Mouse (Mus musculus) cerebellum, adult 2 months (tissue): ENCODE results near the gene Sarnp. TPM values are rescaled to one million over a fixed set of nuclear protein-coding genes. Genes with fewer than 3 reads are reported as not detected.
"Not testable (repeated sequence)": the region's sequence is repeated elsewhere in the genome, so short reads cannot be mapped to it uniquely, and the experiment has no call there.

Experiments
- DNase-seq, 2 experiments: peaks; one replicate each; pipeline ENCODE4 v3.0.0; 2021
- H3K27ac ChIP-seq: fragments of 200-500 bp; 2 replicates; pipeline ENCODE4 v1.5.1; 2012; ENCODE audit warnings: low read length, control low read depth, inconsistent platforms; ENCODE audit not compliant: insufficient read depth
- H3K27me3 ChIP-seq: fragments of 200-500 bp; 2 replicates; pipeline ENCODE4 v1.6.1; 2012; ENCODE audit warnings: inconsistent platforms, mild to moderate bottlenecking, low read length, moderate library complexity; ENCODE audit not compliant: control insufficient read depth, insufficient read depth
- H3K4me1 ChIP-seq: fragments of 200-500 bp; 2 replicates; pipeline ENCODE4 v1.6.1; 2011; ENCODE audit warnings: low read length; ENCODE audit not compliant: control insufficient read depth, insufficient read depth
- H3K4me3 ChIP-seq: fragments of 200-500 bp; replicated peaks from 2 replicates; pipeline ENCODE3; 2011; ENCODE audit warnings: mild to moderate bottlenecking, low read depth, low read length, control low read depth; ENCODE audit not compliant: insufficient read depth
- CTCF ChIP-seq: fragments of 200-500 bp; IDR thresholded peaks from 2 replicates; pipeline ENCODE4 v1.5.1; 2011; ENCODE audit warnings: low read depth, mild to moderate bottlenecking, control low read depth, low read length, moderate library complexity, borderline replicate concordance; ENCODE audit not compliant: insufficient read depth
- POLR2A ChIP-seq: fragments of 200-500 bp; IDR thresholded peaks from 2 replicates; pipeline ENCODE4 v1.6.1; 2011; ENCODE audit warnings: low read length, control low read depth, borderline replicate concordance; ENCODE audit not compliant: insufficient read depth
- WGBS: fragments of 180-500 bp; shearing (Covaris S2); methylation state at CpG from one replicate; pipeline ENCODE4 v1.1.7; 2018; 5-methylcytosine and 5-hydroxymethylcytosine counted together
- polyA plus RNA-seq: library from polyadenylated mRNA; depleted of rRNA; stranded (reverse); fragments of >200 nt; gene quantifications from 2 replicates; pipeline ENCODE4 v1.2.3, GENCODE M21; 2012

Sarnp gene
- polyA plus RNA-seq, 1 experiment: 60.2 TPM

DNA sequence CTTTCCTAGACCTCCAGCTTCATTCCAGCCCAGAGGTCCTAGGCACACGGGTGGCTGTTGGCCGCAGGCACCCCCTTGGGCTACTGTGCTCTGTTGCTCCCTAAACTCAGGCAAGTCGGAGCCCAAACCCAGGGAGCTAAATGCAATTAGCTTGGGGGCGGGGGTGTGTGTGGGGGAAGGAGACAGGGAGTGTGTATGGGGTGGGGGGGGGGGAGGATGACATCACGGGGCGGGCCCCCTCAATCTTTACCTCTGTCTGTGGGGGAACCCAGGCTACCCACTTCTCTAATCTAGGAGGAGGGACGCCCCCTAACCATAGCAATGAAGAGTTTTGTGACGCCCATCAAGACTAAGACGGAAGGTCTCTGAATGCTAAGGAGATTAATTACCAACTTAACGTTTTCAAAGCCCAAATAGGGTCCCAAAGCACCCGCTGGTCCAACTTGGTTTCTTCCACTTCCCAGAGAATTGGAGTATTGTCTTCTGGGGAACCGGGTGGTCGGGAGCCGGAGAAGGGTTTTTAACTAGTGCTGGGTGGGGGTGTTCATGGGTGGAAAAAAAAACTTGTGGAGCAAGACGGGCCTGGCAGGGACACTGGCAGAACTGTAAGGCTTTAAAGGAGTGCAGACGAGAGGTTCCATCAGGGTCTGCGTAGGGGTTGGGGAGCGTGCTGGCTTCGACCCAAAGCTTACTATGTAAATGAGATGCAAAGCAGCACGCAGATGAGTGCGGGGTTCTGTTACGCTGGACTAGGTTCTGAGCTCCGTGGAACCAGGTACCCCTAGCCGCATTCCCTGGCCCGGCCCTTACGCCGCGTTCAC, 12.7 kb upstream of the Sarnp start, which contains the start of gene Tmem198b:
Gene Tmem198b (minus strand): TSS at position 100 of the 821 bp plus-strand sequence.
- under 1% methylated on average over 28 of the region's 28 CpGs for WGBS

DNA sequence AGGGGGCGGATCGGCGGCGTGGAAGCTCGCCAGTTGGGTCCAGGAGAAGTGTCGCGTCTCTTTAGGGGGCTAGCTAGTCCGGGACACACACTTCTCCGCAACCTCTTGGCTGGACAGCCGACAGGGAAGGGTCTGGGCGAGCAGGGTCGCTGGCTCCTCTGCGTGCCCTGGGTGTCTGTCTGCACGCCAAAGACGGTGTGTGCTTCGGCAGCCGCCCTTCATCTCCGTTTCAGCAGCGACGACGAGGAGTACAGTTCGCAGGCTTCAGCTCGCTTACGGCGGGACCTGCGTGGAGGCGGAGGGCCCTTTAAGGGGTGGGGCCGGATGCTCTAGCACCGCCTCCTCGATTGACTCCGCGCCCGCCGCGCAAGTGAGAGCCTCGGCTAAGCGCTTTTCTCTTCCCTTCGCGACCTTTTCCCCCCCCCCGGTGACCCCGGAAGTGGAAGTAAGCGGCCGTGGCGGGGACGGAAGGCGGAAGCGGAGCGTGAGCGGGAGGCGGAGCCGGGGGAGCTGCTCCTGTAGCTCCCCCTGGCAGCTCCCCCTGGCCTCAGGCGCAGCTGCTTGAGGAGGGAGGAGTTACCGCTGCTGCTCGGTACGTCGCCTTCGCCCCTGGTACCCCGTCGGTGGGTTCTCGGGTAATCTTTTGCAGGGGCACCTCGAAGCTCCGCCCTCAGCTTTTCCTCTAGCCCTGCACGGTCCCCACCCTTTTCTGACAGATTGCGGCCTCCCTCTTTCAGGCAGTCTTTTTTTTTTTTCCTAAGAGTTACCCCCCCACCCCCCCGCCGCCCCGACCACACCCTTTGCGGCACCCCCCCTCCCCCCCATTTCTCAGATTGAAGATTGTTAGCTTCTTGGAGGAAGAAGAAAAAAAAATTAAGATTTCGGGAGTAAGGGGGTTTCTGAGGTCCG, 11.8 kb upstream of the Sarnp start:
- under 1% methylated on average over 69 of the region's 70 CpGs for WGBS
- Histone ChIP-seq H3K4me1 (peaks cover 13% of the 10 kb centered on the region), H3K27ac (peak overlapping the region; percentile 93), H3K4me3 (peak overlapping the region; percentile 91), H3K27me3 (no peaks in the 10 kb centered on the region)
- TF ChIP-seq POLR2A (peak; percentile 79; the same call in 1 of the 2 replicates), CTCF (no peak)
- peak; percentile 94 to 96 for DNase-seq

More for the DNA sequence above, 12.7 kb upstream of the Sarnp start, which contains the start of gene Tmem198b:
- Histone ChIP-seq H3K27ac (peak within 1 kb of the TSS; percentile 93), H3K27me3 (no peaks in the 10 kb centered on the region), H3K4me3 (peak within 1 kb of the TSS; percentile 91), H3K4me1 (peaks cover 13% of the 10 kb centered on the region)
- peak; percentile 31; the same call in 1 of the 2 replicates for TF ChIP-seq POLR2A
- no peak for TF ChIP-seq CTCF
- peak; percentile 67 to 73 for DNase-seq

- Histone ChIP-seq H3K4me3 (peak overlapping the region; percentile 56), H3K27ac (no peak overlapping the region), H3K4me1 (peaks cover 13% of the 10 kb centered on the region), H3K27me3 (no peaks in the 10 kb centered on the region)
- DNase-seq: peak in 1 of 2 experiments; percentile 14
- 44% methylated on average over 6 of the region's 6 CpGs for WGBS
- TF ChIP-seq POLR2A (no peak), CTCF (no peak)
These were observed 11.0 kb upstream of the Sarnp start for GRCm38 (mm10) chr10:128806086-128806485.

- WGBS: 73% methylated on average over 8 of the region's 8 CpGs
- no peak for TF ChIP-seq POLR2A
- no peak for TF ChIP-seq CTCF
- DNase-seq: no peak
- no peak overlapping the region for H3K27ac ChIP-seq
- H3K27me3 ChIP-seq: no peaks in the 10 kb centered on the region
- peaks cover 13% of the 10 kb centered on the region for H3K4me1 ChIP-seq
- no peak overlapping the region for H3K4me3 ChIP-seq
These were observed 10.1 kb upstream of the Sarnp start for GRCm38 (mm10) chr10:128807018-128807417.

DNA sequence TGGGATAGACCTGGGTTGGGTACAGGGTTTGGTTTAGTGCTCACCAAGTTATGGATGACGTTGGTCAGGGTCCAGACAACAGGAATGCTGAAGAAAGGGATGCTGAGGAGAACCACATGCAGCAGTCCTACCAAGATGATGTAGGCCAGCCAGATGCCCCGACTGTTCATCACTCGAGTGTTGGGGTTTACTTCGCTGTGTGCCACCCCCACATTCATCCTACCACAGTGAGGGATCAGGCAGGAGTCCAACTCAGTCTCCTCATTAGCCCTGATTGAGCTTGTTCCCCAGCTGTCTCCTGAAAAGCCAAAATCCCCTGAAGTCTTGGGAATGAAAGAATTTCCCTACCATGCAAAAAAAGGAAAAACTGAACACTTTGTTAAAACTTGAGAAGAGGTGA, 3.1 kb downstream of the Sarnp start:
- no peak for TF ChIP-seq CTCF
- TF ChIP-seq POLR2A: no peak
- DNase-seq: no peak
- Histone ChIP-seq H3K4me3 (no peak overlapping the region), H3K27ac (no peak overlapping the region), H3K4me1 (no peaks in the 10 kb centered on the region), H3K27me3 (no peaks in the 10 kb centered on the region)
- 72% methylated on average over 4 of the region's 4 CpGs for WGBS

- DNase-seq: peak; percentile 99
- no peaks in the 10 kb centered on the region for H3K27me3 ChIP-seq
- WGBS: under 1% methylated on average over 46 of the region's 46 CpGs
- H3K4me3 ChIP-seq: peak within 1 kb of the TSS; percentile 58
- no peak for TF ChIP-seq CTCF
- TF ChIP-seq POLR2A: peak; percentile 72
- no peaks in the 10 kb centered on the region for H3K4me1 ChIP-seq
- H3K27ac ChIP-seq: no peak within 1 kb of the TSS
These were observed 4.4 kb downstream of the Sarnp start, which contains the start of gene Ormdl2 for GRCm38 (mm10) chr10:128821358-128822056. Ormdl2 (minus strand) TSS chr10:128821645.

GRCm38 (mm10) chr10:128822135-128822534, 5.0 kb downstream of the Sarnp start:
- Histone ChIP-seq H3K4me1 (no peaks in the 10 kb centered on the region), H3K27me3 (no peaks in the 10 kb centered on the region), H3K4me3 (peak overlapping the region; percentile 57), H3K27ac (no peak overlapping the region)
- TF ChIP-seq POLR2A (no peak), CTCF (no peak)
- 1% methylated on average over 13 of the region's 13 CpGs for WGBS
- DNase-seq: no peak

GRCm38 (mm10) chr10:128823087-128823486, 6.0 kb downstream of the Sarnp start:
- WGBS: 71% methylated on average over 4 of the region's 4 CpGs
- not testable (repeated sequence) for H3K4me1 ChIP-seq, H3K4me3 ChIP-seq

More at GRCm38 (mm10) chr10:128823087-128823486, 6.0 kb downstream of the Sarnp start:
- DNase-seq, H3K27me3 ChIP-seq, H3K27ac ChIP-seq: not testable (repeated sequence)
